Mouse (Mus musculus): ENCODE results near the gene Krtap16-1.

Krtap16-1 gene
- long read RNA-seq, experiment 1: 0 reads
- long read RNA-seq, experiment 2: 0 reads

GRCm38 (mm10) chr11:99986180-99986647 is at the start of gene Krtap16-1:
Krtap16-1 (minus strand) TSS chr11:99986597.
- intact Hi-C loops (cut with DNase I): no loop called here

GRCm38 (mm10) chr11:100029768-100030167 is 43.4 kb upstream of the Krtap16-1 start, which contains the start of gene Krt33b:
Krt33b (minus strand) TSS chr11:100029868.
- intact Hi-C loops (cut with DNase I): no loop called here

GRCm38 (mm10) chr11:100021438-100021837 is 35.0 kb upstream of the Krtap16-1 start:
- intact Hi-C loops (cut with DNase I): no loop called here

GRCm38 (mm10) chr11:100019466-100019865 is 33.1 kb upstream of the Krtap16-1 start:
- intact Hi-C loops (cut with DNase I): no loop called here

GRCm38 (mm10) chr11:100016112-100016511 is 29.7 kb upstream of the Krtap16-1 start, which contains the start of gene Krt33a:
Krt33a (minus strand) TSS chr11:100016212.
- intact Hi-C loops (cut with DNase I): no loop called here

GRCm38 (mm10) chr11:100013691-100014171 is 27.3 kb upstream of the Krtap16-1 start:
- intact Hi-C loops (cut with DNase I): no loop called here

- intact Hi-C loops (cut with DNase I): no loop called here
These were observed 24.3 kb upstream of the Krtap16-1 start for GRCm38 (mm10) chr11:100010682-100011081.

GRCm38 (mm10) chr11:100008336-100008735 is 21.9 kb upstream of the Krtap16-1 start:
- intact Hi-C loops (cut with DNase I): loop anchor here (10.0 kb wide), 1 partner anchor 434 kb away; no protein-coding TSS in a partner anchor

- intact Hi-C loops (cut with DNase I): loop anchor here (10.0 kb wide), 1 partner anchor 432 kb away; no protein-coding TSS in a partner anchor
These were observed 20.2 kb upstream of the Krtap16-1 start for GRCm38 (mm10) chr11:100006624-100007023.

- intact Hi-C loops (cut with DNase I): loop anchor here (2.0 to 10.0 kb wide), 2 partner anchors 431 to 541 kb away; no protein-coding TSS in a partner anchor
These were observed 19.5 kb upstream of the Krtap16-1 start for GRCm38 (mm10) chr11:100005905-100006304.

GRCm38 (mm10) chr11:100004846-100005245 is 18.4 kb upstream of the Krtap16-1 start:
- intact Hi-C loops (cut with DNase I): loop anchor here (2.0 to 10.0 kb wide), 3 partner anchors 430 to 593 kb away; no protein-coding TSS in a partner anchor

- intact Hi-C loops (cut with DNase I): no loop called here
These were observed 12.7 kb upstream of the Krtap16-1 start for GRCm38 (mm10) chr11:99999091-99999490.

GRCm38 (mm10) chr11:99994384-99994661 is 7.9 kb upstream of the Krtap16-1 start:
- intact Hi-C loops (cut with DNase I): no loop called here

- intact Hi-C loops (cut with DNase I): no loop called here
These were observed 7.4 kb upstream of the Krtap16-1 start, which contains the start of gene Krtap17-1 for GRCm38 (mm10) chr11:99993620-99994383. Krtap17-1 (minus strand) TSS chr11:99993994.

GRCm38 (mm10) chr11:99990571-99990970 is 4.2 kb upstream of the Krtap16-1 start:
- intact Hi-C loops (cut with DNase I): no loop called here

GRCm38 (mm10) chr11:99989881-99990405 is 3.5 kb upstream of the Krtap16-1 start:
- intact Hi-C loops (cut with DNase I): no loop called here

- intact Hi-C loops (cut with DNase I): no loop called here
These were observed 2.1 kb upstream of the Krtap16-1 start for GRCm38 (mm10) chr11:99988530-99988929.

- intact Hi-C loops (cut with DNase I): no loop called here
These were observed 905 bp downstream of the Krtap16-1 start for GRCm38 (mm10) chr11:99985291-99986092.

GRCm38 (mm10) chr11:99983442-99983841 is 3.0 kb downstream of the Krtap16-1 start:
- intact Hi-C loops (cut with DNase I): no loop called here

GRCm38 (mm10) chr11:99982731-99983130 is 3.7 kb downstream of the Krtap16-1 start:
- intact Hi-C loops (cut with DNase I): no loop called here

- intact Hi-C loops (cut with DNase I): no loop called here
These were observed 7.4 kb downstream of the Krtap16-1 start, which contains the start of gene Krtap29-1 for GRCm38 (mm10) chr11:99978953-99979352. Krtap29-1 (minus strand) TSS chr11:99979053.

All from adrenal gland (tissue).